Mouse (Mus musculus): ENCODE measurements around the gene Stk40. TPM values are rescaled to one million over a fixed set of nuclear protein-coding genes. Genes with fewer than 3 reads are reported as not detected.
"Not testable (repeated sequence)": the region's sequence is repeated elsewhere in the genome, so short reads cannot be mapped to it uniquely, and the experiment has no call there.

Gene Stk40
- polyA plus RNA-seq, 1 experiment from 2014 or later = 15.2 TPM

DNA sequence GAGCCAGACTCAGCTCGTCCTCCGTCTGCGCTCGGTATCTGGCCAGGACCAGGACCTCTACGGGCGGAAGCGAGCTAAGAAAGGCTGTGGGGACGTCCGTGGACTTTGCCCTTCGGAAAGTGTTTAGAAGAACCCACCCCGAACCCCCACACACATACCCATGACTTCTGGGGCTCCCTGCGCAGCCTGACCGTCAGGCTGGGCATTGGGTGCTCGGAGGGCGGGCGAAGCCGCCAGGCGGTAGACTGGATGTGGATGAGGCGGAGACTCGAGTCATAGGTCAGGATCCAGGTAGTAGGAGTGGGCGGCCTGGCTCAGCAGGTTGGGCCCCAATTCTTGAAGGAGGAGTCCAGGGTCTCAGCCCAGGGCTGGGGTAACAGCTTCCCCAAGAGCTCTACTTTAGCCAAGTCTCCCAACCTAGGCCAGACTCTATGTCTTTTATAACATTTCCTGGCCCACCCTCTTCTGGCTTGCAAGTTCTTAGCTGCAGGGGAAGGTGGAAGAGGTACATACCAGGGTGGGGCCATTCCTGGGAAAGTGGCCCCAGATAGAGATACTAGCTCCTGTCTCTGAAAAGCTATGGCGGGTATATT lies 59.4 kb downstream of the Stk40 start, which contains the start of gene Sh3d21:
Sh3d21 (minus strand) TSS at position 425 of the 593 bp plus-strand sequence.
- Histone ChIP-seq H3K4me1 (ENCODE audit: control insufficient read depth, insufficient read depth, low read length) (no peaks in the 10 kb centered on the region), H3K36me3 (ENCODE audit: control insufficient read depth, insufficient read depth, low read length) (peaks cover 16% of the 10 kb centered on the region), H3K9me3 (ENCODE audit: control insufficient read depth, low read length) (no peaks in the 10 kb centered on the region), H3K27ac (ENCODE audit: low read depth, low read length) (no peak within 1 kb of the TSS), H3K9ac (replicated peaks; ENCODE audit: low read depth, low read length) (peak within 1 kb of the TSS; percentile 50), H3K27me3 (ENCODE audit: control insufficient read depth, insufficient read depth, low read length) (no peaks in the 10 kb centered on the region), H3K4me3 (ENCODE audit: low read depth, low read length) (peak within 1 kb of the TSS; percentile 39), H3K4me2 (ENCODE audit: low read depth, low read length) (peak within 1 kb of the TSS; percentile 89)
- ATAC-seq (ENCODE audit: low read depth) = peak; percentile 10
- 7% methylated on average over 22 of the region's 22 CpGs for WGBS

DNA sequence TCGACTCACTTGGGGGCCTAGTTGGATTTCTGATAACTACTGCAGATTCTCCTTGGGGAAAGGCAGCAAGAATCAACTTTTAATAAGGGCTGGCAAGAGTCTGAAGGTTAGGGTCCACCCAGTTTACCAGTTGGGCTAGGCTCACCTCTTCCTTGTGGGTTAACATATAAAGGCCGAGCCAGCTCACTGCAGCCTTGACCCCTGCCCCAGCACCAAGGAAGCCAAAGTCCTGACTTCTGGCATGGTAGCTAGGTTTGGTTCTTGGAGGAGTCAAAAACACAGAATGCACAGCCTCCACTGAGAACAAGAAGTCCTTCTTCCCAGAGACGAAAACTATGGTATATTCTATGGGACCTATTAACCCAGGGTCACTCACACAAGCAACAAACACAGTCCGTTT lies 59.9 kb downstream of the Stk40 start:
- WGBS = 67% methylated on average over 4 of the region's 4 CpGs
- H3K4me3 ChIP-seq (ENCODE audit: low read depth, low read length) = no peak overlapping the region

GRCm38 (mm10) chr4:126165092-126165491 lies 61.3 kb downstream of the Stk40 start:
- H3K4me1 ChIP-seq (ENCODE audit: control insufficient read depth, insufficient read depth, low read length); H3K27ac ChIP-seq (ENCODE audit: low read depth, low read length); H3K9ac ChIP-seq (replicated peaks; ENCODE audit: low read depth, low read length); H3K4me3 ChIP-seq (ENCODE audit: low read depth, low read length); ATAC-seq (ENCODE audit: low read depth); H3K27me3 ChIP-seq (ENCODE audit: control insufficient read depth, insufficient read depth, low read length); H3K9me3 ChIP-seq (ENCODE audit: control insufficient read depth, low read length); H3K4me2 ChIP-seq (ENCODE audit: low read depth, low read length): not testable (repeated sequence)
- peaks cover 27% of the 10 kb centered on the region for H3K36me3 ChIP-seq (ENCODE audit: control insufficient read depth, insufficient read depth, low read length)
- WGBS = 73% methylated on average over 8 of the region's 10 CpGs

More for the DNA sequence above, 59.9 kb downstream of the Stk40 start:
- Histone ChIP-seq H3K4me2 (ENCODE audit: low read depth, low read length) (no peak overlapping the region), H3K36me3 (ENCODE audit: control insufficient read depth, insufficient read depth, low read length) (peaks cover 16% of the 10 kb centered on the region), H3K27ac (ENCODE audit: low read depth, low read length) (no peak overlapping the region), H3K9ac (replicated peaks; ENCODE audit: low read depth, low read length) (no peak overlapping the region), H3K9me3 (ENCODE audit: control insufficient read depth, low read length) (no peaks in the 10 kb centered on the region), H3K4me1 (ENCODE audit: control insufficient read depth, insufficient read depth, low read length) (no peaks in the 10 kb centered on the region), H3K27me3 (ENCODE audit: control insufficient read depth, insufficient read depth, low read length) (no peaks in the 10 kb centered on the region)
- ATAC-seq (ENCODE audit: low read depth) = no peak

DNA sequence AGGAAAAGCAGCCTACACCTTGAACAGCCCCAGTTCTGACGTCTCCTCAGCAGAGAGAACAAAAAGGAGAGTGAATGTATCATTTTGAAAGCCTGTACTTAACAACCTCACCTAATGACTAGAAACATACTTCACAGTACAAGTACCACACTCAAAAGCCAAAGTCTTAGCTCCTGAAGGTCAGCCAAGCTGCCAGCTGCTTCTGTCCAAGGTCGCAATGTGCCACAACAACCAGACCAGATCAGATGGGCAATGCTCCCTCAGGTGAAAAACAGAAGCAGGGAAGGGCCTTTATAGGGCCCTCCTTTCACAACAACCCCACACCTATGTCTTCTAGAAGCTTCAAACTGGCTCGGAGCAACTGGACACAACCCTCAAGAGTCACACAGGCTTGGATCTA lies 62.3 kb downstream of the Stk40 start:
- Histone ChIP-seq H3K4me1 (ENCODE audit: control insufficient read depth, insufficient read depth, low read length) (no peaks in the 10 kb centered on the region), H3K4me3 (ENCODE audit: low read depth, low read length) (no peak overlapping the region), H3K36me3 (ENCODE audit: control insufficient read depth, insufficient read depth, low read length) (peaks cover 33% of the 10 kb centered on the region), H3K9me3 (ENCODE audit: control insufficient read depth, low read length) (no peaks in the 10 kb centered on the region), H3K27ac (ENCODE audit: low read depth, low read length) (no peak overlapping the region), H3K4me2 (ENCODE audit: low read depth, low read length) (no peak overlapping the region), H3K9ac (replicated peaks; ENCODE audit: low read depth, low read length) (no peak overlapping the region), H3K27me3 (ENCODE audit: control insufficient read depth, insufficient read depth, low read length) (no peaks in the 10 kb centered on the region)
- ATAC-seq (ENCODE audit: low read depth) = no peak
- 93% methylated on average over 3 of the region's 3 CpGs for WGBS

DNA sequence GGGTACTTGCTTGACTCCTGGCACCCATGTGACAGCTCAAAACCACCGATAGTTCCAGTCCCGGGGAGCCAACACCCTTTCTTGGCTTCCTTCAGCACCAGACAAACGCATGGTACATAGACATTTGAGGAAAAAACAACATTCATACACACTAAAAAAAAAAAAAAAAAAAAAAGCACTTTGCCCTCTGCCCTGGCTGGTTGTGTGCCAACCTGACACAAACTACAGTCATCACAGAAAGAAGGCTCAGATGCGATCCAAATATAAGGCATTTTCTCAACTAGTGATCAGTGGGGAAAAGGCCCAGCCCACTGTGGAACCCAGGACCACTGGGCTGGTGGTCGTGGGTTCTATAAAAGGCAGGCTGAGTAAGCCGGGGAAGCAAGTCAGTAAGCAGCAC lies 65.1 kb downstream of the Stk40 start:
- Histone ChIP-seq H3K4me3 (ENCODE audit: low read depth, low read length) (no peak overlapping the region), H3K4me1 (ENCODE audit: control insufficient read depth, insufficient read depth, low read length) (no peaks in the 10 kb centered on the region), H3K4me2 (ENCODE audit: low read depth, low read length) (no peak overlapping the region), H3K27me3 (ENCODE audit: control insufficient read depth, insufficient read depth, low read length) (no peaks in the 10 kb centered on the region), H3K27ac (ENCODE audit: low read depth, low read length) (no peak overlapping the region), H3K9me3 (ENCODE audit: control insufficient read depth, low read length) (no peaks in the 10 kb centered on the region), H3K36me3 (ENCODE audit: control insufficient read depth, insufficient read depth, low read length) (peaks cover 49% of the 10 kb centered on the region), H3K9ac (replicated peaks; ENCODE audit: low read depth, low read length) (no peak overlapping the region)
- 90% methylated on average over 6 of the region's 6 CpGs for WGBS
- no peak for ATAC-seq (ENCODE audit: low read depth)

GRCm38 (mm10) chr4:126170737-126171136 lies 67.0 kb downstream of the Stk40 start:
- not testable (repeated sequence) for H3K27ac ChIP-seq (ENCODE audit: low read depth, low read length); H3K9ac ChIP-seq (replicated peaks; ENCODE audit: low read depth, low read length); ATAC-seq (ENCODE audit: low read depth); H3K9me3 ChIP-seq (ENCODE audit: control insufficient read depth, low read length); H3K4me3 ChIP-seq (ENCODE audit: low read depth, low read length); H3K4me1 ChIP-seq (ENCODE audit: control insufficient read depth, insufficient read depth, low read length); H3K4me2 ChIP-seq (ENCODE audit: low read depth, low read length); H3K27me3 ChIP-seq (ENCODE audit: control insufficient read depth, insufficient read depth, low read length)
- peaks cover 63% of the 10 kb centered on the region for H3K36me3 ChIP-seq (ENCODE audit: control insufficient read depth, insufficient read depth, low read length)
- WGBS = 98% methylated on average over 5 of the region's 5 CpGs

GRCm38 (mm10) chr4:126173800-126174199 lies 70.0 kb downstream of the Stk40 start:
- 91% methylated on average over 5 of the region's 5 CpGs for WGBS
- H3K27ac ChIP-seq (ENCODE audit: low read depth, low read length) = no peak overlapping the region
- no peak overlapping the region for H3K4me2 ChIP-seq (ENCODE audit: low read depth, low read length)
- H3K4me3 ChIP-seq (ENCODE audit: low read depth, low read length) = no peak overlapping the region
- H3K9me3 ChIP-seq (ENCODE audit: control insufficient read depth, low read length) = no peaks in the 10 kb centered on the region
- peaks cover 65% of the 10 kb centered on the region for H3K36me3 ChIP-seq (ENCODE audit: control insufficient read depth, insufficient read depth, low read length)
- H3K9ac ChIP-seq (replicated peaks; ENCODE audit: low read depth, low read length) = no peak overlapping the region
- no peaks in the 10 kb centered on the region for H3K4me1 ChIP-seq (ENCODE audit: control insufficient read depth, insufficient read depth, low read length)
- no peaks in the 10 kb centered on the region for H3K27me3 ChIP-seq (ENCODE audit: control insufficient read depth, insufficient read depth, low read length)
- no peak for ATAC-seq (ENCODE audit: low read depth)

DNA sequence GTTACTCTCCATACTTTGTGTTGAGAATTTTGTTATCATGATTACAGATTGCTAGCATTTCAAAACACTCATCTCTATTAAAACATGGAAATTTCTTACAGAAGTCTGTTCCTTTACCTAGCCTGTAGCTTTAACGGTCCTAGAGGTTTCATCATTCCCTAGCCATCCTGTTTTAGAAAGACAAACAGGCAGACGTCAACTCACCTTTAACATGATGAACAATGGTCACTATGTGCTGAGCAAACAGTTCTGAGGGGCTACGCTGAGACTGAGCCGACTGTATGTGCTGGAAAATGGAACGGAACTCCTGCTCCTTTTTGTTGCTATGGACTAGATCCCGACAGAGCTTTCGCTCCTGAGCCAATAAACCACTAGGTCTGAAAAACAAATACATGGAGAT lies 72.2 kb downstream of the Stk40 start:
- H3K4me3 ChIP-seq (ENCODE audit: low read depth, low read length); ATAC-seq (ENCODE audit: low read depth); H3K4me1 ChIP-seq (ENCODE audit: control insufficient read depth, insufficient read depth, low read length); H3K9ac ChIP-seq (replicated peaks; ENCODE audit: low read depth, low read length); H3K9me3 ChIP-seq (ENCODE audit: control insufficient read depth, low read length); H3K27ac ChIP-seq (ENCODE audit: low read depth, low read length); H3K4me2 ChIP-seq (ENCODE audit: low read depth, low read length); H3K27me3 ChIP-seq (ENCODE audit: control insufficient read depth, insufficient read depth, low read length): not testable (repeated sequence)
- WGBS = 97% methylated on average over 7 of the region's 7 CpGs
- peaks cover 53% of the 10 kb centered on the region for H3K36me3 ChIP-seq (ENCODE audit: control insufficient read depth, insufficient read depth, low read length)

DNA sequence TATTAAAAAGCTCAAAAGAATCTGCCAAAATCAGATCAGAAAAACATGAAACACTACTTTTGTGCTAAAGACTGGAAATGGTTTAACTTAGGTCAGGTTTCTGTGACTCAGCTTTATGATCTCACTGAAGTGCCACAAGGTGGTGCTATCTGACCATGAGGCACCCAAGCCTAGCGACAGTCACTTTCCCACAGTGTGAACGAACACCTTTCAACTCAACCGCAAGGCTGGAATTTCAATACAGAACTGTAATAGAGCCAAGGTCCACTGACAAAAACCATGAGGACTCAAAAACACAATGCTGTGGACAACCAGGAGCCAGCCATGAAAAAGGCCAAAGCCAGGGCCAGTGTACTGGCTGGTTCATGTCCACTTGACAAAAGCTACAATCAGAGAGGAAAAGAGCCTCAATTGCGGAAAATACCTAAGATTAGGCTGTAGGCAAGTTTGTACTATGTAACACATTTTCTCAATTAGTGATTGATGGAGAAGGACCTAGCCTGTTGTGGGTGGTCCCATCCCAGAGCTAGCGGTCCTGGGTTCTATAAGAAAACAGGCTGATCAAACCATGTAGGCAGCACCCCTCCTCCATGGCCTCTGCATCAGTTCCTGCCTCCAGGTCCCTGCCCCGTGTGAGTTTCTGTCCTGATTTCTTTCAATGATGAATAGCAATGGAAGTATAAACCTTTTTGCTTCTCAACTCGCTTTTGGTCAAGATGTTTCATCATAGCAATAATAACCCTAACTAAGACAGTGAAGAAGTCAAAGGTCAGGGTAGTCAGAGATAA lies 77.6 kb downstream of the Stk40 start:
- H3K36me3 ChIP-seq (ENCODE audit: control insufficient read depth, insufficient read depth, low read length) = peaks cover 15% of the 10 kb centered on the region
- no peak overlapping the region for H3K4me2 ChIP-seq (ENCODE audit: low read depth, low read length)
- no peaks in the 10 kb centered on the region for H3K4me1 ChIP-seq (ENCODE audit: control insufficient read depth, insufficient read depth, low read length)
- WGBS = 63% methylated on average over 7 of the region's 7 CpGs
- ATAC-seq (ENCODE audit: low read depth) = no peak
- H3K9ac ChIP-seq (replicated peaks; ENCODE audit: low read depth, low read length) = no peak overlapping the region
- H3K9me3 ChIP-seq (ENCODE audit: control insufficient read depth, low read length) = no peaks in the 10 kb centered on the region
- no peaks in the 10 kb centered on the region for H3K27me3 ChIP-seq (ENCODE audit: control insufficient read depth, insufficient read depth, low read length)
- H3K4me3 ChIP-seq (ENCODE audit: low read depth, low read length) = no peak overlapping the region
- no peak overlapping the region for H3K27ac ChIP-seq (ENCODE audit: low read depth, low read length)

Data from neural tube, embryonic 14.5 days (tissue).